Mouse (Mus musculus): Measurements from ENCODE around the gene Usp24. TPM values are rescaled to one million over a fixed set of nuclear protein-coding genes. Genes with fewer than 3 reads are reported as not detected.
"Not testable (repeated sequence)": the region's sequence is repeated elsewhere in the genome, so short reads cannot be mapped to it uniquely, and the experiment has no call there.

Gene Usp24
- polyA plus RNA-seq, 1 experiment = 64.0 TPM

GRCm38 (mm10) chr4:106333071-106333470, 17.1 kb downstream of the Usp24 start:
- peaks cover 3% of the 10 kb centered on the region for H3K4me1 ChIP-seq (ENCODE audit: control insufficient read depth, insufficient read depth, low read length)
- no peaks in the 10 kb centered on the region for H3K36me3 ChIP-seq (ENCODE audit: control insufficient read depth, insufficient read depth, low read length, poor library complexity, severe bottlenecking)
- no peak overlapping the region for H3K4me3 ChIP-seq (ENCODE audit: low read depth, low read length)
- TF ChIP-seq CTCF (IDR thresholded peaks at IDR 0.05; ENCODE audit: low read depth, low read length) (no peak), EP300 (IDR thresholded peaks at IDR 0.05; ENCODE audit: insufficient read depth, low read depth, low read length) (no peak), POLR2A (IDR thresholded peaks at IDR 0.05; ENCODE audit: insufficient read depth, low read length) (no peak)
- H3K27me3 ChIP-seq (ENCODE audit: control insufficient read depth, insufficient read depth, low read length, poor library complexity, severe bottlenecking) = no peaks in the 10 kb centered on the region
- H3K9me3 ChIP-seq (replicated peaks; ENCODE audit: control insufficient read depth, insufficient read depth, low read length, poor library complexity, severe bottlenecking) = no peaks in the 10 kb centered on the region
- no peak overlapping the region for H3K9ac ChIP-seq (ENCODE audit: low read depth, poor library complexity, severe bottlenecking)
- H3K27ac ChIP-seq (ENCODE audit: insufficient read depth, low read length) = no peak overlapping the region

GRCm38 (mm10) chr4:106333584-106333983, 17.6 kb downstream of the Usp24 start:
- Histone ChIP-seq H3K36me3 (ENCODE audit: control insufficient read depth, insufficient read depth, low read length, poor library complexity, severe bottlenecking) (no peaks in the 10 kb centered on the region), H3K27me3 (ENCODE audit: control insufficient read depth, insufficient read depth, low read length, poor library complexity, severe bottlenecking) (no peaks in the 10 kb centered on the region), H3K4me3 (ENCODE audit: low read depth, low read length) (no peak overlapping the region), H3K9me3 (replicated peaks; ENCODE audit: control insufficient read depth, insufficient read depth, low read length, poor library complexity, severe bottlenecking) (no peaks in the 10 kb centered on the region), H3K9ac (ENCODE audit: low read depth, poor library complexity, severe bottlenecking) (no peak overlapping the region), H3K27ac (ENCODE audit: insufficient read depth, low read length) (no peak overlapping the region), H3K4me1 (ENCODE audit: control insufficient read depth, insufficient read depth, low read length) (peaks cover 3% of the 10 kb centered on the region)
- no peak for TF ChIP-seq POLR2A (IDR thresholded peaks at IDR 0.05; ENCODE audit: insufficient read depth, low read length)

GRCm38 (mm10) chr4:106335858-106336257, 19.8 kb downstream of the Usp24 start:
- TF ChIP-seq POLR2A (IDR thresholded peaks at IDR 0.05; ENCODE audit: insufficient read depth, low read length) (no peak), CTCF (IDR thresholded peaks at IDR 0.05; ENCODE audit: low read depth, low read length) (no peak), EP300 (IDR thresholded peaks at IDR 0.05; ENCODE audit: insufficient read depth, low read depth, low read length) (no peak)
- Histone ChIP-seq H3K4me1 (ENCODE audit: control insufficient read depth, insufficient read depth, low read length) (no peaks in the 10 kb centered on the region), H3K9me3 (replicated peaks; ENCODE audit: control insufficient read depth, insufficient read depth, low read length, poor library complexity, severe bottlenecking) (no peaks in the 10 kb centered on the region), H3K4me3 (ENCODE audit: low read depth, low read length) (no peak overlapping the region), H3K36me3 (ENCODE audit: control insufficient read depth, insufficient read depth, low read length, poor library complexity, severe bottlenecking) (no peaks in the 10 kb centered on the region), H3K27me3 (ENCODE audit: control insufficient read depth, insufficient read depth, low read length, poor library complexity, severe bottlenecking) (no peaks in the 10 kb centered on the region), H3K27ac (ENCODE audit: insufficient read depth, low read length) (no peak overlapping the region), H3K9ac (ENCODE audit: low read depth, poor library complexity, severe bottlenecking) (no peak overlapping the region)

- Histone ChIP-seq H3K4me1 (ENCODE audit: control insufficient read depth, insufficient read depth, low read length) (no peaks in the 10 kb centered on the region), H3K9ac (ENCODE audit: low read depth, poor library complexity, severe bottlenecking) (no peak overlapping the region), H3K36me3 (ENCODE audit: control insufficient read depth, insufficient read depth, low read length, poor library complexity, severe bottlenecking) (peaks cover 33% of the 10 kb centered on the region), H3K4me3 (ENCODE audit: low read depth, low read length) (no peak overlapping the region), H3K9me3 (replicated peaks; ENCODE audit: control insufficient read depth, insufficient read depth, low read length, poor library complexity, severe bottlenecking) (no peaks in the 10 kb centered on the region), H3K27ac (ENCODE audit: insufficient read depth, low read length) (no peak overlapping the region), H3K27me3 (ENCODE audit: control insufficient read depth, insufficient read depth, low read length, poor library complexity, severe bottlenecking) (no peaks in the 10 kb centered on the region)
- TF ChIP-seq CTCF (IDR thresholded peaks at IDR 0.05; ENCODE audit: low read depth, low read length) = no peak
- no peak for TF ChIP-seq EP300 (IDR thresholded peaks at IDR 0.05; ENCODE audit: insufficient read depth, low read depth, low read length)
- no peak for TF ChIP-seq POLR2A (IDR thresholded peaks at IDR 0.05; ENCODE audit: insufficient read depth, low read length)
These were observed 31.7 kb downstream of the Usp24 start for GRCm38 (mm10) chr4:106347664-106348063.

- H3K4me1 ChIP-seq (ENCODE audit: control insufficient read depth, insufficient read depth, low read length); H3K27me3 ChIP-seq (ENCODE audit: control insufficient read depth, insufficient read depth, low read length, poor library complexity, severe bottlenecking); H3K4me3 ChIP-seq (ENCODE audit: low read depth, low read length); H3K9ac ChIP-seq (ENCODE audit: low read depth, poor library complexity, severe bottlenecking); H3K27ac ChIP-seq (ENCODE audit: insufficient read depth, low read length); H3K9me3 ChIP-seq (replicated peaks; ENCODE audit: control insufficient read depth, insufficient read depth, low read length, poor library complexity, severe bottlenecking): not testable (repeated sequence)
- H3K36me3 ChIP-seq (ENCODE audit: control insufficient read depth, insufficient read depth, low read length, poor library complexity, severe bottlenecking) = peaks cover 32% of the 10 kb centered on the region
These were observed 39.0 kb downstream of the Usp24 start for GRCm38 (mm10) chr4:106355025-106355424.

GRCm38 (mm10) chr4:106370013-106370412, 54.0 kb downstream of the Usp24 start:
- TF ChIP-seq EP300 (IDR thresholded peaks at IDR 0.05; ENCODE audit: insufficient read depth, low read depth, low read length) (no peak), CTCF (IDR thresholded peaks at IDR 0.05; ENCODE audit: low read depth, low read length) (no peak), POLR2A (IDR thresholded peaks at IDR 0.05; ENCODE audit: insufficient read depth, low read length) (no peak)
- no peaks in the 10 kb centered on the region for H3K4me1 ChIP-seq (ENCODE audit: control insufficient read depth, insufficient read depth, low read length)
- H3K9me3 ChIP-seq (replicated peaks; ENCODE audit: control insufficient read depth, insufficient read depth, low read length, poor library complexity, severe bottlenecking) = no peaks in the 10 kb centered on the region
- no peak overlapping the region for H3K9ac ChIP-seq (ENCODE audit: low read depth, poor library complexity, severe bottlenecking)
- peaks cover 38% of the 10 kb centered on the region for H3K36me3 ChIP-seq (ENCODE audit: control insufficient read depth, insufficient read depth, low read length, poor library complexity, severe bottlenecking)
- H3K27ac ChIP-seq (ENCODE audit: insufficient read depth, low read length) = no peak overlapping the region
- H3K27me3 ChIP-seq (ENCODE audit: control insufficient read depth, insufficient read depth, low read length, poor library complexity, severe bottlenecking) = no peaks in the 10 kb centered on the region
- H3K4me3 ChIP-seq (ENCODE audit: low read depth, low read length) = no peak overlapping the region
